Mouse (Mus musculus): ENCODE results near the gene Sesn1.

GRCm38 (mm10) chr10:41901864-41902263 is 92.1 kb downstream of the Sesn1 start:
- no peak for TF ChIP-seq CTCF (IDR thresholded peaks at IDR 0.05; ENCODE audit: low read depth, low read length)
- TF ChIP-seq GATA1 (IDR thresholded peaks at IDR 0.05; ENCODE audit: borderline replicate concordance, low read length): no peak
- TF ChIP-seq POLR2AphosphoS5 (IDR thresholded peaks at IDR 0.05; ENCODE audit: insufficient replicate concordance, low read depth, low read length): no peak
- TF ChIP-seq TAL1 (conservative IDR thresholded peaks at IDR 0.05; ENCODE audit: low read depth, low read length): no peak

Data from G1E (cell line).